Mouse (Mus musculus) olfactory bulb, adult 2 months (tissue): ENCODE results near the gene 4930486L24Rik. TPM values are rescaled to one million over a fixed set of nuclear protein-coding genes. Genes with fewer than 3 reads are reported as not detected.

Experiments
- H3K27ac ChIP-seq: fragments of 200-500 bp; 2 replicates; pipeline ENCODE4 v1.5.1; 2012; ENCODE audit warnings: low read depth, low read length; ENCODE audit not compliant: insufficient read depth
- H3K4me1 ChIP-seq: fragments of 200-500 bp; 2 replicates; pipeline ENCODE4 v1.6.1; 2012; ENCODE audit warnings: low read length; ENCODE audit not compliant: control insufficient read depth, insufficient read depth
- H3K4me3 ChIP-seq: fragments of 200-500 bp; 2 replicates; pipeline ENCODE4 v1.5.1; 2012; ENCODE audit warnings: mild to moderate bottlenecking, low read depth, low read length, moderate library complexity; ENCODE audit not compliant: insufficient read depth
- CTCF ChIP-seq: fragments of 200-500 bp; IDR thresholded peaks from 2 replicates; pipeline ENCODE4 v1.5.1; 2012; ENCODE audit warnings: low read depth, mild to moderate bottlenecking, low read length, moderate library complexity; ENCODE audit not compliant: insufficient read depth
- POLR2A ChIP-seq: fragments of 200-500 bp; IDR thresholded peaks from 2 replicates; pipeline ENCODE4 v1.6.1; 2012; ENCODE audit warnings: mild to moderate bottlenecking, low read depth, low read length, moderate library complexity; ENCODE audit not compliant: insufficient read depth
- WGBS: fragments of 180-500 bp; shearing (Covaris S2); methylation state at CpG from one replicate; pipeline ENCODE4 v1.1.7; 2018; 5-methylcytosine and 5-hydroxymethylcytosine counted together
- polyA plus RNA-seq: library from polyadenylated mRNA; stranded (reverse); fragments of >200 nt; gene quantifications from 2 replicates; pipeline ENCODE4 v1.2.4, GENCODE M21; 2012; ENCODE audit warnings: low replicate concordance; ENCODE audit not compliant: missing spikeins, insufficient read depth, insufficient read length

The 4930486L24Rik gene
- polyA plus RNA-seq, 1 experiment, result not detected

GRCm38 (mm10) chr13:60839353-60839902, 24.8 kb downstream of the 4930486L24Rik start:
- H3K4me3 ChIP-seq, result no peak overlapping the region
- TF ChIP-seq CTCF, result no peak
- TF ChIP-seq POLR2A, result no peak
- H3K27ac ChIP-seq, result no peak overlapping the region
- 69% methylated on average over 2 of the region's 2 CpGs for WGBS
- H3K4me1 ChIP-seq, result no peaks in the 10 kb centered on the region

GRCm38 (mm10) chr13:60826052-60826451, 38.2 kb downstream of the 4930486L24Rik start:
- no peaks in the 10 kb centered on the region for H3K4me1 ChIP-seq
- no peak overlapping the region for H3K27ac ChIP-seq
- H3K4me3 ChIP-seq, result no peak overlapping the region
- WGBS, result 68% methylated on average over 3 of the region's 3 CpGs
- TF ChIP-seq POLR2A, result no peak
- no peak for TF ChIP-seq CTCF

- H3K27ac ChIP-seq, result no peak overlapping the region
- no peak overlapping the region for H3K4me3 ChIP-seq
- H3K4me1 ChIP-seq, result no peaks in the 10 kb centered on the region
- no peak for TF ChIP-seq CTCF
- no peak for TF ChIP-seq POLR2A
- 86% methylated on average over 3 of the region's 3 CpGs for WGBS
Measured at GRCm38 (mm10) chr13:60820486-60821175, 43.6 kb downstream of the 4930486L24Rik start.

- Histone ChIP-seq H3K4me3 (no peak overlapping the region), H3K27ac (no peak overlapping the region), H3K4me1 (no peaks in the 10 kb centered on the region)
- TF ChIP-seq POLR2A, result no peak
- no peak for TF ChIP-seq CTCF
- WGBS, result 9% methylated on average over 7 of the region's 7 CpGs
Measured at GRCm38 (mm10) chr13:60819469-60819868, 44.8 kb downstream of the 4930486L24Rik start.

GRCm38 (mm10) chr13:60813722-60814121, 50.6 kb downstream of the 4930486L24Rik start:
- no peaks in the 10 kb centered on the region for H3K4me1 ChIP-seq
- H3K27ac ChIP-seq, result no peak overlapping the region
- WGBS, result 50% methylated on average over 1 of the region's 1 CpGs
- no peak overlapping the region for H3K4me3 ChIP-seq
- TF ChIP-seq CTCF (no peak), POLR2A (no peak)

GRCm38 (mm10) chr13:60812768-60813167, 51.5 kb downstream of the 4930486L24Rik start:
- Histone ChIP-seq H3K27ac (no peak overlapping the region), H3K4me3 (no peak overlapping the region), H3K4me1 (no peaks in the 10 kb centered on the region)
- 93% methylated on average over 6 of the region's 6 CpGs for WGBS
- TF ChIP-seq CTCF (no peak), POLR2A (no peak)

- 69% methylated on average over 2 of the region's 2 CpGs for WGBS
- no peaks in the 10 kb centered on the region for H3K4me1 ChIP-seq
- TF ChIP-seq CTCF, result no peak
- TF ChIP-seq POLR2A, result no peak
- H3K27ac ChIP-seq, result no peak overlapping the region
- H3K4me3 ChIP-seq, result no peak overlapping the region
Measured at GRCm38 (mm10) chr13:60809690-60810089, 54.6 kb downstream of the 4930486L24Rik start.

- Histone ChIP-seq H3K4me3 (no peak within 1 kb of the TSS), H3K27ac (no peak within 1 kb of the TSS), H3K4me1 (no peaks in the 10 kb centered on the region)
- WGBS, result 66% methylated on average over 1 of the region's 1 CpGs
- TF ChIP-seq CTCF (no peak), POLR2A (no peak)
Measured at GRCm38 (mm10) chr13:60802749-60803148, 61.5 kb downstream of the 4930486L24Rik start, which contains the start of gene Ctsll3. TSS of gene Ctsll3 (minus strand) at chr13:60802849.

Other genes with a start within 250 kb of the 4930486L24Rik start
- gene BC051665, start 78.1 kb downstream of the 4930486L24Rik start, polyA plus RNA-seq, result not detected in 2 replicates
- not detected in 2 replicates for gene Ctsll3, start 61.6 kb downstream of the 4930486L24Rik start, polyA plus RNA-seq
- not detected in 2 replicates for gene Gm49392, start 32.4 kb upstream of the 4930486L24Rik start, polyA plus RNA-seq
- gene Ctla2b, start 33.0 kb upstream of the 4930486L24Rik start, polyA plus RNA-seq, result not detected in 2 replicates
- not detected in 2 replicates for gene Tpbpb, start 40.4 kb upstream of the 4930486L24Rik start, polyA plus RNA-seq
- gene Gm49393, start 71.1 kb upstream of the 4930486L24Rik start, polyA plus RNA-seq, result not detected in 2 replicates
- gene Gm49391, start 72.1 kb upstream of the 4930486L24Rik start, polyA plus RNA-seq, result not detected in 2 replicates
- gene Ctla2a, start 72.2 kb upstream of the 4930486L24Rik start, polyA plus RNA-seq, result not detected in 2 replicates
- not detected in 2 replicates for gene Tpbpa, start 77.5 kb upstream of the 4930486L24Rik start, polyA plus RNA-seq
- not detected in 2 replicates for gene Ctsj, start 141.5 kb upstream of the 4930486L24Rik start, polyA plus RNA-seq
- gene Ctsq, start 176.2 kb upstream of the 4930486L24Rik start, polyA plus RNA-seq, result not detected in 2 replicates